Mouse (Mus musculus) bone marrow, adult 2 months (tissue): Measurements from ENCODE around the gene Inpp4b.

Experiments
- CTCF ChIP-seq: fragments of 200-500 bp; IDR thresholded peaks from 2 replicates; pipeline ENCODE4 v1.5.1; 2011; ENCODE audit warnings: low read length, control low read depth; ENCODE audit not compliant: control insufficient read depth, insufficient read depth
- POLR2A ChIP-seq: fragments of 200-500 bp; IDR thresholded peaks from 2 replicates; pipeline ENCODE4 v1.6.1; 2011; ENCODE audit warnings: low read depth, mild to moderate bottlenecking, control low read depth, low read length, borderline replicate concordance; ENCODE audit not compliant: control insufficient read depth

- no peak for TF ChIP-seq CTCF
- TF ChIP-seq POLR2A: no peak
These were observed 107.4 kb downstream of the Inpp4b start for GRCm38 (mm10) chr8:81449798-81450197.
